Mouse (Mus musculus) neural tube, embryonic 15.5 days (tissue): ENCODE measurements around the gene Erlin1. TPM values are rescaled to one million over a fixed set of nuclear protein-coding genes. Genes with fewer than 3 reads are reported as not detected.

Source experiments
- ATAC-seq: fragments of 200-750 bp; cut with Nextera tagmentation; 2 replicates; pipeline ENCODE4 v1.8.0; 2017; ENCODE audit warnings: mild to moderate bottlenecking, moderate TSS enrichment, moderate library complexity; ENCODE audit not compliant: low FRiP score
- H3K27ac ChIP-seq: fragments of 300-500 bp; sonication (generic); replicated peaks from 2 replicates; pipeline ENCODE4 v1.5.1; 2015; ENCODE audit warnings: mild to moderate bottlenecking, inconsistent platforms
- H3K27me3 ChIP-seq: fragments of 300-500 bp; sonication (generic); replicated peaks from 2 replicates; pipeline ENCODE4 v1.6.1; 2015; ENCODE audit warnings: inconsistent platforms
- H3K36me3 ChIP-seq: fragments of 300-500 bp; sonication (generic); 2 replicates; pipeline ENCODE4 v1.6.1; 2015; ENCODE audit warnings: inconsistent platforms
- H3K4me1 ChIP-seq: fragments of 300-500 bp; sonication (generic); 2 replicates; pipeline ENCODE4 v1.6.1; 2015; ENCODE audit warnings: inconsistent platforms
- H3K4me2 ChIP-seq: fragments of 300-500 bp; sonication (generic); 2 replicates; pipeline ENCODE4 v1.6.1; 2015; ENCODE audit warnings: inconsistent platforms, mild to moderate bottlenecking, moderate library complexity
- H3K4me3 ChIP-seq: fragments of 300-500 bp; sonication (generic); replicated peaks from 2 replicates; pipeline ENCODE4 v1.5.1; 2015; ENCODE audit warnings: mild to moderate bottlenecking, inconsistent platforms
- H3K9ac ChIP-seq: fragments of 300-500 bp; sonication (generic); replicated peaks from 2 replicates; pipeline ENCODE4 v1.6.1; 2015; ENCODE audit warnings: mild to moderate bottlenecking, inconsistent platforms
- H3K9me3 ChIP-seq: fragments of 300-500 bp; sonication (generic); replicated peaks from 2 replicates; pipeline ENCODE4 v1.6.1; 2016; ENCODE audit warnings: inconsistent platforms
- WGBS: fragments of 180-500 bp; shearing (Covaris S2); methylation state at CpG from one replicate; pipeline ENCODE4 v1.1.7; 2015; ENCODE audit warnings: mixed read lengths; 5-methylcytosine and 5-hydroxymethylcytosine counted together
- polyA plus RNA-seq: library from polyadenylated mRNA; unstranded; fragments of >200 nt; fragmentation: Nextera tagmentation; extraction: Ambion mirVana; gene quantifications from 2 replicates; pipeline ENCODE4 v1.2.1, GENCODE M21; 2015

Erlin1 gene
- polyA plus RNA-seq, 1 experiment from 2014 or later, result 20.2 TPM

- Histone ChIP-seq H3K27me3 (no peaks in the 10 kb centered on the region), H3K27ac (no peak overlapping the region), H3K36me3 (no peaks in the 10 kb centered on the region), H3K9me3 (no peaks in the 10 kb centered on the region), H3K4me2 (no peak overlapping the region), H3K9ac (no peak overlapping the region), H3K4me1 (no peaks in the 10 kb centered on the region), H3K4me3 (no peak overlapping the region)
- no peak for ATAC-seq
- 70% methylated on average over 5 of the region's 5 CpGs for WGBS
Measured at GRCm38 (mm10) chr19:44023066-44023465, 46.5 kb downstream of the Erlin1 start.

GRCm38 (mm10) chr19:44021502-44021901 is 48.1 kb downstream of the Erlin1 start:
- Histone ChIP-seq H3K36me3 (no peaks in the 10 kb centered on the region), H3K4me2 (no peak overlapping the region), H3K4me3 (no peak overlapping the region), H3K9ac (no peak overlapping the region), H3K27ac (no peak overlapping the region), H3K4me1 (no peaks in the 10 kb centered on the region), H3K27me3 (no peaks in the 10 kb centered on the region), H3K9me3 (no peaks in the 10 kb centered on the region)
- 94% methylated on average over 4 of the region's 4 CpGs for WGBS
- ATAC-seq, result no peak

- 67% methylated on average over 7 of the region's 7 CpGs for WGBS
- no peak overlapping the region for H3K4me2 ChIP-seq
Measured at GRCm38 (mm10) chr19:44019739-44020138, 49.8 kb downstream of the Erlin1 start.

GRCm38 (mm10) chr19:44013862-44014261 is 55.7 kb downstream of the Erlin1 start:
- WGBS, result 83% methylated on average over 6 of the region's 6 CpGs
- no peak for ATAC-seq
- no peak overlapping the region for H3K4me3 ChIP-seq
- H3K9me3 ChIP-seq, result no peaks in the 10 kb centered on the region
- no peaks in the 10 kb centered on the region for H3K4me1 ChIP-seq
- H3K4me2 ChIP-seq, result no peak overlapping the region
- no peak overlapping the region for H3K27ac ChIP-seq
- H3K36me3 ChIP-seq, result no peaks in the 10 kb centered on the region
- H3K27me3 ChIP-seq, result no peaks in the 10 kb centered on the region
- H3K9ac ChIP-seq, result no peak overlapping the region

More at GRCm38 (mm10) chr19:44019739-44020138, 49.8 kb downstream of the Erlin1 start:
- no peaks in the 10 kb centered on the region for H3K9me3 ChIP-seq
- no peaks in the 10 kb centered on the region for H3K4me1 ChIP-seq
- ATAC-seq, result no peak
- no peaks in the 10 kb centered on the region for H3K36me3 ChIP-seq
- no peaks in the 10 kb centered on the region for H3K27me3 ChIP-seq
- H3K9ac ChIP-seq, result no peak overlapping the region
- H3K27ac ChIP-seq, result no peak overlapping the region
- no peak overlapping the region for H3K4me3 ChIP-seq

GRCm38 (mm10) chr19:44008784-44009183 is 60.8 kb downstream of the Erlin1 start:
- H3K4me3 ChIP-seq, result no peak overlapping the region
- no peaks in the 10 kb centered on the region for H3K27me3 ChIP-seq
- no peak for ATAC-seq
- H3K36me3 ChIP-seq, result no peaks in the 10 kb centered on the region
- H3K4me1 ChIP-seq, result no peaks in the 10 kb centered on the region
- H3K9me3 ChIP-seq, result no peaks in the 10 kb centered on the region
- no peak overlapping the region for H3K27ac ChIP-seq
- no peak overlapping the region for H3K4me2 ChIP-seq
- H3K9ac ChIP-seq, result no peak overlapping the region
- 69% methylated on average over 15 of the region's 15 CpGs for WGBS

- Histone ChIP-seq H3K4me3 (no peak overlapping the region), H3K27me3 (no peaks in the 10 kb centered on the region), H3K9ac (no peak overlapping the region), H3K9me3 (no peaks in the 10 kb centered on the region), H3K4me1 (no peaks in the 10 kb centered on the region), H3K27ac (no peak overlapping the region), H3K36me3 (no peaks in the 10 kb centered on the region), H3K4me2 (no peak overlapping the region)
- ATAC-seq, result no peak
- WGBS, result 61% methylated on average over 12 of the region's 12 CpGs
Measured at GRCm38 (mm10) chr19:44007186-44007585, 62.4 kb downstream of the Erlin1 start.

- no peaks in the 10 kb centered on the region for H3K36me3 ChIP-seq
- H3K27ac ChIP-seq, result no peak overlapping the region
- H3K9ac ChIP-seq, result no peak overlapping the region
- no peaks in the 10 kb centered on the region for H3K4me1 ChIP-seq
- no peak overlapping the region for H3K4me3 ChIP-seq
- no peak for ATAC-seq
- 72% methylated on average over 4 of the region's 4 CpGs for WGBS
- no peaks in the 10 kb centered on the region for H3K27me3 ChIP-seq
- no peak overlapping the region for H3K4me2 ChIP-seq
- no peaks in the 10 kb centered on the region for H3K9me3 ChIP-seq
Measured at GRCm38 (mm10) chr19:44005025-44005424, 64.6 kb downstream of the Erlin1 start.

- no peaks in the 10 kb centered on the region for H3K9me3 ChIP-seq
- no peaks in the 10 kb centered on the region for H3K36me3 ChIP-seq
- no peak for ATAC-seq
- H3K4me3 ChIP-seq, result no peak overlapping the region
- no peak overlapping the region for H3K27ac ChIP-seq
- H3K4me1 ChIP-seq, result no peaks in the 10 kb centered on the region
- no peaks in the 10 kb centered on the region for H3K27me3 ChIP-seq
- no peak overlapping the region for H3K4me2 ChIP-seq
- H3K9ac ChIP-seq, result no peak overlapping the region
- WGBS, result 90% methylated on average over 2 of the region's 2 CpGs
Measured at GRCm38 (mm10) chr19:44004261-44004660, 65.3 kb downstream of the Erlin1 start.

- Histone ChIP-seq H3K27me3 (no peaks in the 10 kb centered on the region), H3K36me3 (no peaks in the 10 kb centered on the region), H3K4me2 (no peak overlapping the region), H3K4me1 (no peaks in the 10 kb centered on the region), H3K27ac (no peak overlapping the region), H3K9ac (no peak overlapping the region), H3K9me3 (no peaks in the 10 kb centered on the region), H3K4me3 (no peak overlapping the region)
- no peak for ATAC-seq
- 81% methylated on average over 5 of the region's 5 CpGs for WGBS
Measured at GRCm38 (mm10) chr19:44000720-44001119, 68.9 kb downstream of the Erlin1 start.

- no peaks in the 10 kb centered on the region for H3K9me3 ChIP-seq
- H3K27ac ChIP-seq, result no peak overlapping the region
- 93% methylated on average over 1 of the region's 1 CpGs for WGBS
- H3K36me3 ChIP-seq, result no peaks in the 10 kb centered on the region
- H3K27me3 ChIP-seq, result no peaks in the 10 kb centered on the region
- no peak overlapping the region for H3K4me3 ChIP-seq
- H3K9ac ChIP-seq, result no peak overlapping the region
- H3K4me1 ChIP-seq, result no peaks in the 10 kb centered on the region
- ATAC-seq, result no peak
- no peak overlapping the region for H3K4me2 ChIP-seq
Measured at GRCm38 (mm10) chr19:44000061-44000460, 69.5 kb downstream of the Erlin1 start.

GRCm38 (mm10) chr19:43998802-43999527 is 70.6 kb downstream of the Erlin1 start:
- H3K4me1 ChIP-seq, result no peaks in the 10 kb centered on the region
- H3K4me3 ChIP-seq, result no peak overlapping the region
- no peak overlapping the region for H3K27ac ChIP-seq
- no peak for ATAC-seq
- no peaks in the 10 kb centered on the region for H3K9me3 ChIP-seq
- no peaks in the 10 kb centered on the region for H3K27me3 ChIP-seq
- no peak overlapping the region for H3K4me2 ChIP-seq
- H3K36me3 ChIP-seq, result no peaks in the 10 kb centered on the region
- 90% methylated on average over 11 of the region's 11 CpGs for WGBS
- H3K9ac ChIP-seq, result no peak overlapping the region

- H3K4me3 ChIP-seq, result no peak overlapping the region
- H3K27me3 ChIP-seq, result no peaks in the 10 kb centered on the region
- no peaks in the 10 kb centered on the region for H3K36me3 ChIP-seq
- 90% methylated on average over 10 of the region's 10 CpGs for WGBS
- no peak overlapping the region for H3K4me2 ChIP-seq
- no peak overlapping the region for H3K27ac ChIP-seq
- ATAC-seq, result no peak
- no peaks in the 10 kb centered on the region for H3K9me3 ChIP-seq
- no peaks in the 10 kb centered on the region for H3K4me1 ChIP-seq
- H3K9ac ChIP-seq, result no peak overlapping the region
Measured at GRCm38 (mm10) chr19:43998101-43998500, 71.5 kb downstream of the Erlin1 start.
